Mouse (Mus musculus) stomach, embryonic 15.5 days (tissue): ENCODE measurements around the gene 2300002M23Rik. TPM values are rescaled to one million over a fixed set of nuclear protein-coding genes. Genes with fewer than 3 reads are reported as not detected.

Experiments used
- ATAC-seq: fragments of 200-750 bp; cut with Nextera tagmentation; 2 replicates; pipeline ENCODE4 v1.8.0; 2017; ENCODE audit warnings: low read depth, moderate number of reproducible peaks, moderate TSS enrichment; ENCODE audit not compliant: insufficient read depth, low FRiP score
- H3K27ac ChIP-seq: fragments of 300-500 bp; sonication (generic); 2 replicates; pipeline ENCODE4 v1.5.1; 2015; ENCODE audit warnings: mild to moderate bottlenecking, inconsistent platforms
- H3K27me3 ChIP-seq: fragments of 300-500 bp; sonication (generic); replicated peaks from 2 replicates; pipeline ENCODE4 v1.6.1; 2015; ENCODE audit warnings: inconsistent platforms
- H3K36me3 ChIP-seq: fragments of 300-500 bp; sonication (generic); 2 replicates; pipeline ENCODE4 v1.6.1; 2015; ENCODE audit warnings: inconsistent platforms
- H3K4me1 ChIP-seq: fragments of 300-500 bp; sonication (generic); 2 replicates; pipeline ENCODE4 v1.6.1; 2015; ENCODE audit warnings: inconsistent platforms
- H3K4me2 ChIP-seq: fragments of 300-500 bp; sonication (generic); 2 replicates; pipeline ENCODE4 v1.6.1; 2015; ENCODE audit warnings: mild to moderate bottlenecking, inconsistent platforms
- H3K4me3 ChIP-seq: fragments of 300-500 bp; sonication (generic); replicated peaks from 2 replicates; pipeline ENCODE4 v1.5.1; 2015; ENCODE audit warnings: inconsistent platforms
- H3K9ac ChIP-seq: fragments of 300-500 bp; sonication (generic); 2 replicates; pipeline ENCODE4 v1.6.1; 2015; ENCODE audit warnings: inconsistent platforms
- H3K9me3 ChIP-seq: fragments of 300-500 bp; sonication (generic); 2 replicates; pipeline ENCODE4 v1.6.1; 2016; ENCODE audit warnings: inconsistent platforms
- WGBS: fragments of 180-500 bp; shearing (Covaris S2); methylation state at CpG from one replicate; pipeline ENCODE4 v1.1.7; 2015; 5-methylcytosine and 5-hydroxymethylcytosine counted together
- polyA plus RNA-seq: library from polyadenylated mRNA; unstranded; fragments of >200 nt; fragmentation: Nextera tagmentation; extraction: Ambion mirVana; gene quantifications from 2 replicates; pipeline ENCODE4 v1.2.1, GENCODE M21; 2015

2300002M23Rik gene
- polyA plus RNA-seq = 10.2 and 36.1 TPM in 2 replicates

GRCm38 (mm10) chr17:35567150-35567549, at the start of gene 2300002M23Rik:
Gene 2300002M23Rik, plus strand, starts transcription at chr17:35567450.
- no peak within 1 kb of the TSS for H3K4me2 ChIP-seq
- no peak within 1 kb of the TSS for H3K27ac ChIP-seq
- H3K4me3 ChIP-seq = no peak within 1 kb of the TSS
- H3K9me3 ChIP-seq = no peaks in the 10 kb centered on the region
- no peak for ATAC-seq
- no peak within 1 kb of the TSS for H3K9ac ChIP-seq
- peaks cover 13% of the 10 kb centered on the region for H3K4me1 ChIP-seq
- no peaks in the 10 kb centered on the region for H3K36me3 ChIP-seq
- 56% methylated on average over 3 of the region's 3 CpGs for WGBS
- H3K27me3 ChIP-seq = peaks cover 18% of the 10 kb centered on the region

- Histone ChIP-seq H3K27ac (peak overlapping the region; percentile 31), H3K4me3 (peak overlapping the region; percentile 69), H3K4me2 (peak overlapping the region; percentile 65), H3K4me1 (peaks cover 25% of the 10 kb centered on the region), H3K27me3 (no peaks in the 10 kb centered on the region), H3K36me3 (peaks cover 11% of the 10 kb centered on the region; the same call in 1 of the 2 replicates), H3K9me3 (no peaks in the 10 kb centered on the region), H3K9ac (0 out of 2 replicates have a peak overlapping the region, but pooled peaks have one; percentile 37)
- ATAC-seq = no peak
- 6% methylated on average over 12 of the region's 12 CpGs for WGBS
Measured at GRCm38 (mm10) chr17:35517526-35517925, 49.7 kb upstream of the 2300002M23Rik start.

- H3K4me2 ChIP-seq = no peak overlapping the region
- H3K9me3 ChIP-seq = no peaks in the 10 kb centered on the region
- H3K27me3 ChIP-seq = no peaks in the 10 kb centered on the region
- 92% methylated on average over 9 of the region's 9 CpGs for WGBS
- H3K4me3 ChIP-seq = no peak overlapping the region
- H3K4me1 ChIP-seq = no peaks in the 10 kb centered on the region
- H3K27ac ChIP-seq = no peak overlapping the region
- no peak for ATAC-seq
- H3K36me3 ChIP-seq = peaks cover 28% of the 10 kb centered on the region
- no peak overlapping the region for H3K9ac ChIP-seq
Measured at GRCm38 (mm10) chr17:35524354-35524753, 42.9 kb upstream of the 2300002M23Rik start.

GRCm38 (mm10) chr17:35526644-35527043, 40.6 kb upstream of the 2300002M23Rik start:
- Histone ChIP-seq H3K9ac (no peak overlapping the region), H3K4me3 (no peak overlapping the region), H3K4me2 (no peak overlapping the region), H3K4me1 (no peaks in the 10 kb centered on the region), H3K9me3 (no peaks in the 10 kb centered on the region), H3K27me3 (no peaks in the 10 kb centered on the region), H3K36me3 (peaks cover 21% of the 10 kb centered on the region; the same call in 1 of the 2 replicates), H3K27ac (no peak overlapping the region)
- 65% methylated on average over 8 of the region's 8 CpGs for WGBS
- ATAC-seq = no peak

GRCm38 (mm10) chr17:35532360-35532759, 34.9 kb upstream of the 2300002M23Rik start:
- Histone ChIP-seq H3K9me3 (no peaks in the 10 kb centered on the region), H3K9ac (no peak overlapping the region), H3K27ac (no peak overlapping the region), H3K4me1 (no peaks in the 10 kb centered on the region), H3K4me3 (no peak overlapping the region), H3K27me3 (no peaks in the 10 kb centered on the region), H3K36me3 (peaks cover 9% of the 10 kb centered on the region; the same call in 1 of the 2 replicates), H3K4me2 (no peak overlapping the region)
- no peak for ATAC-seq
- WGBS = 9% methylated on average over 3 of the region's 3 CpGs

- Histone ChIP-seq H3K9ac (no peak within 1 kb of the TSS), H3K4me3 (no peak within 1 kb of the TSS), H3K4me2 (no peak within 1 kb of the TSS), H3K27ac (no peak within 1 kb of the TSS), H3K4me1 (no peaks in the 10 kb centered on the region), H3K36me3 (peaks cover 9% of the 10 kb centered on the region; the same call in 1 of the 2 replicates), H3K9me3 (no peaks in the 10 kb centered on the region), H3K27me3 (no peaks in the 10 kb centered on the region)
- WGBS = 25% methylated on average over 7 of the region's 7 CpGs
- no peak for ATAC-seq
Measured at GRCm38 (mm10) chr17:35532901-35533300, 34.3 kb upstream of the 2300002M23Rik start, which contains the start of gene Psors1c2. Gene Psors1c2, plus strand, starts transcription at chr17:35533201.

- H3K27me3 ChIP-seq = no peaks in the 10 kb centered on the region
- H3K4me2 ChIP-seq = no peak overlapping the region
- H3K36me3 ChIP-seq = no peaks in the 10 kb centered on the region
- no peaks in the 10 kb centered on the region for H3K4me1 ChIP-seq
- H3K27ac ChIP-seq = no peak overlapping the region
- H3K4me3 ChIP-seq = no peak overlapping the region
- H3K9me3 ChIP-seq = no peaks in the 10 kb centered on the region
- WGBS = 7% methylated on average over 6 of the region's 6 CpGs
- H3K9ac ChIP-seq = no peak overlapping the region
- peak; percentile 65; the same call in 1 of the 2 replicates for ATAC-seq
Measured at GRCm38 (mm10) chr17:35534343-35534742, 32.9 kb upstream of the 2300002M23Rik start.

GRCm38 (mm10) chr17:35537421-35537820, 29.8 kb upstream of the 2300002M23Rik start:
- WGBS = 78% methylated on average over 4 of the region's 4 CpGs
- Histone ChIP-seq H3K27me3 (no peaks in the 10 kb centered on the region), H3K36me3 (no peaks in the 10 kb centered on the region), H3K4me2 (no peak overlapping the region), H3K9ac (no peak overlapping the region), H3K9me3 (no peaks in the 10 kb centered on the region), H3K27ac (no peak overlapping the region), H3K4me3 (no peak overlapping the region), H3K4me1 (no peaks in the 10 kb centered on the region)
- ATAC-seq = no peak

- H3K27me3 ChIP-seq = no peaks in the 10 kb centered on the region
- WGBS = 83% methylated on average over 1 of the region's 1 CpGs
- no peak for ATAC-seq
- H3K9me3 ChIP-seq = no peaks in the 10 kb centered on the region
- H3K4me1 ChIP-seq = no peaks in the 10 kb centered on the region
- H3K4me2 ChIP-seq = no peak overlapping the region
- no peak overlapping the region for H3K4me3 ChIP-seq
- no peak overlapping the region for H3K9ac ChIP-seq
- H3K27ac ChIP-seq = no peak overlapping the region
- no peaks in the 10 kb centered on the region for H3K36me3 ChIP-seq
Measured at GRCm38 (mm10) chr17:35538476-35538875, 28.8 kb upstream of the 2300002M23Rik start.

GRCm38 (mm10) chr17:35539540-35539939, 27.7 kb upstream of the 2300002M23Rik start:
- no peak for ATAC-seq
- Histone ChIP-seq H3K27me3 (no peaks in the 10 kb centered on the region), H3K4me2 (no peak overlapping the region), H3K4me3 (no peak overlapping the region), H3K9me3 (no peaks in the 10 kb centered on the region), H3K36me3 (no peaks in the 10 kb centered on the region), H3K9ac (no peak overlapping the region), H3K27ac (no peak overlapping the region), H3K4me1 (no peaks in the 10 kb centered on the region)
- 44% methylated on average over 10 of the region's 10 CpGs for WGBS

- no peak overlapping the region for H3K4me2 ChIP-seq
- no peaks in the 10 kb centered on the region for H3K36me3 ChIP-seq
- no peak for ATAC-seq
- 76% methylated on average over 15 of the region's 15 CpGs for WGBS
- no peak overlapping the region for H3K27ac ChIP-seq
- H3K4me3 ChIP-seq = no peak overlapping the region
- no peaks in the 10 kb centered on the region for H3K4me1 ChIP-seq
- no peaks in the 10 kb centered on the region for H3K9me3 ChIP-seq
- H3K9ac ChIP-seq = no peak overlapping the region
- no peaks in the 10 kb centered on the region for H3K27me3 ChIP-seq
Measured at GRCm38 (mm10) chr17:35542761-35543411, 24.4 kb upstream of the 2300002M23Rik start.

- Histone ChIP-seq H3K9me3 (no peaks in the 10 kb centered on the region), H3K4me3 (no peak overlapping the region), H3K4me1 (no peaks in the 10 kb centered on the region), H3K27ac (no peak overlapping the region), H3K36me3 (no peaks in the 10 kb centered on the region), H3K4me2 (no peak overlapping the region), H3K9ac (no peak overlapping the region), H3K27me3 (no peaks in the 10 kb centered on the region)
- WGBS = 53% methylated on average over 14 of the region's 14 CpGs
- ATAC-seq = no peak
Measured at GRCm38 (mm10) chr17:35543412-35543861, 23.8 kb upstream of the 2300002M23Rik start.
